Mouse (Mus musculus) embryonic facial prominence, embryonic 10.5 days (tissue): ENCODE measurements around the gene Gli1. TPM values are rescaled to one million over a fixed set of nuclear protein-coding genes. Genes with fewer than 3 reads are reported as not detected.
"Not testable (repeated sequence)": the region's sequence is repeated elsewhere in the genome, so short reads cannot be mapped to it uniquely, and the experiment has no call there.

Experiments used
- DNase-seq: peaks from one replicate; pipeline ENCODE4 v3.0.0-alpha.2; 2017; ENCODE audit warnings: low spot score
- H3K27ac ChIP-seq: fragments of 300-500 bp; sonication (generic); replicated peaks from 2 replicates; pipeline ENCODE4 v1.5.1; 2016; ENCODE audit warnings: mild to moderate bottlenecking
- H3K27me3 ChIP-seq: fragments of 300-500 bp; sonication (generic); replicated peaks from 2 replicates; pipeline ENCODE4 v1.6.1; 2016; ENCODE audit warnings: low read depth, mild to moderate bottlenecking; ENCODE audit not compliant: poor library complexity, severe bottlenecking
- H3K36me3 ChIP-seq: fragments of 300-500 bp; sonication (generic); replicated peaks from 2 replicates; pipeline ENCODE4 v1.6.1; 2016; ENCODE audit warnings: mild to moderate bottlenecking, moderate library complexity
- H3K4me1 ChIP-seq: fragments of 300-500 bp; sonication (generic); 2 replicates; pipeline ENCODE4 v1.6.1; 2016
- H3K4me3 ChIP-seq: fragments of 300-500 bp; sonication (generic); 2 replicates; pipeline ENCODE4 v1.5.1; 2016; ENCODE audit warnings: mild to moderate bottlenecking, moderate library complexity
- H3K9me3 ChIP-seq: fragments of 300-500 bp; sonication (generic); 2 replicates; pipeline ENCODE4 v1.6.1; 2016; ENCODE audit warnings: mild to moderate bottlenecking
- WGBS: fragments of 180-500 bp; shearing (Covaris S2); methylation state at CpG from one replicate; pipeline ENCODE4 v1.1.7; 2016; 5-methylcytosine and 5-hydroxymethylcytosine counted together
- polyA plus RNA-seq: library from polyadenylated mRNA; unstranded; fragments of >200 nt; fragmentation: Nextera tagmentation; extraction: Ambion mirVana; gene quantifications from 2 replicates; pipeline ENCODE4 v1.2.1, GENCODE M21; 2016

Gli1 gene
- polyA plus RNA-seq, 1 experiment from 2014 or later = 13.0 TPM

GRCm38 (mm10) chr10:127312858-127313257 lies 28.9 kb downstream of the Gli1 start:
- Histone ChIP-seq H3K36me3 (peaks cover 24% of the 10 kb centered on the region), H3K27ac (no peak overlapping the region), H3K4me3 (no peak overlapping the region), H3K4me1 (peaks cover 13% of the 10 kb centered on the region), H3K27me3 (no peaks in the 10 kb centered on the region), H3K9me3 (no peaks in the 10 kb centered on the region)
- WGBS = 79% methylated on average over 4 of the region's 4 CpGs
- DNase-seq = no peak

- Histone ChIP-seq H3K4me1 (peaks cover 13% of the 10 kb centered on the region), H3K27ac (peak overlapping the region; percentile 92; the same call in 1 of the 2 replicates), H3K4me3 (peak overlapping the region; percentile 95), H3K27me3 (no peaks in the 10 kb centered on the region), H3K36me3 (peaks cover 29% of the 10 kb centered on the region), H3K9me3 (no peaks in the 10 kb centered on the region)
- 1% methylated on average over 4 of the region's 4 CpGs for WGBS
- peak; percentile 89 for DNase-seq
Measured at GRCm38 (mm10) chr10:127312356-127312676, 29.5 kb downstream of the Gli1 start.

- Histone ChIP-seq H3K4me1 (peaks cover 13% of the 10 kb centered on the region), H3K9me3 (no peaks in the 10 kb centered on the region), H3K27ac (peak within 1 kb of the TSS; percentile 92), H3K36me3 (peaks cover 35% of the 10 kb centered on the region), H3K4me3 (peak within 1 kb of the TSS; percentile 95), H3K27me3 (no peaks in the 10 kb centered on the region)
- peak; percentile 94 for DNase-seq
- under 1% methylated on average over 65 of the region's 65 CpGs for WGBS
Measured at GRCm38 (mm10) chr10:127311476-127312355, 30.1 kb downstream of the Gli1 start, which contains the start of gene Mars. TSS of gene Mars (minus strand) at chr10:127311786.

GRCm38 (mm10) chr10:127310523-127311475 lies 31.0 kb downstream of the Gli1 start:
- Histone ChIP-seq H3K27me3 (no peaks in the 10 kb centered on the region), H3K4me1 (peaks cover 13% of the 10 kb centered on the region), H3K4me3 (peak overlapping the region; percentile 95), H3K36me3 (peaks cover 44% of the 10 kb centered on the region), H3K27ac (peak overlapping the region; percentile 92), H3K9me3 (no peaks in the 10 kb centered on the region)
- peak; percentile 73 for DNase-seq
- 37% methylated on average over 23 of the region's 23 CpGs for WGBS

- H3K36me3 ChIP-seq = peaks cover 61% of the 10 kb centered on the region
- not testable (repeated sequence) for DNase-seq, H3K9me3 ChIP-seq, H3K4me3 ChIP-seq, H3K27ac ChIP-seq, H3K27me3 ChIP-seq
- WGBS = 86% methylated on average over 3 of the region's 3 CpGs
- H3K4me1 ChIP-seq = peaks cover 13% of the 10 kb centered on the region
Measured at GRCm38 (mm10) chr10:127309167-127309566, 32.6 kb downstream of the Gli1 start.

- Histone ChIP-seq H3K4me1 (no peaks in the 10 kb centered on the region), H3K27me3 (no peaks in the 10 kb centered on the region), H3K9me3 (no peaks in the 10 kb centered on the region), H3K4me3 (no peak overlapping the region), H3K27ac (no peak overlapping the region), H3K36me3 (peaks cover 100% of the 10 kb centered on the region)
- WGBS = 95% methylated on average over 11 of the region's 11 CpGs
- DNase-seq = no peak
Measured at GRCm38 (mm10) chr10:127303136-127303535, 38.6 kb downstream of the Gli1 start.

GRCm38 (mm10) chr10:127300361-127300760 lies 41.4 kb downstream of the Gli1 start:
- Histone ChIP-seq H3K4me1 (no peaks in the 10 kb centered on the region), H3K27ac (no peak overlapping the region), H3K27me3 (no peaks in the 10 kb centered on the region), H3K36me3 (peaks cover 100% of the 10 kb centered on the region), H3K4me3 (no peak overlapping the region), H3K9me3 (no peaks in the 10 kb centered on the region)
- WGBS = 94% methylated on average over 6 of the region's 6 CpGs
- DNase-seq = no peak

- Histone ChIP-seq H3K36me3 (peaks cover 99% of the 10 kb centered on the region), H3K4me1 (peaks cover 9% of the 10 kb centered on the region), H3K27me3 (no peaks in the 10 kb centered on the region), H3K4me3 (no peak overlapping the region), H3K27ac (no peak overlapping the region), H3K9me3 (no peaks in the 10 kb centered on the region)
- no peak for DNase-seq
- WGBS = 95% methylated on average over 16 of the region's 16 CpGs
Measured at GRCm38 (mm10) chr10:127297015-127297871, 44.5 kb downstream of the Gli1 start.

GRCm38 (mm10) chr10:127295986-127296794 lies 45.6 kb downstream of the Gli1 start:
- Histone ChIP-seq H3K27me3 (no peaks in the 10 kb centered on the region), H3K27ac (no peak overlapping the region), H3K9me3 (no peaks in the 10 kb centered on the region), H3K4me3 (no peak overlapping the region), H3K36me3 (peaks cover 92% of the 10 kb centered on the region), H3K4me1 (peaks cover 19% of the 10 kb centered on the region)
- 93% methylated on average over 24 of the region's 24 CpGs for WGBS
- no peak for DNase-seq

- Histone ChIP-seq H3K36me3 (peaks cover 80% of the 10 kb centered on the region), H3K27ac (no peak overlapping the region), H3K4me3 (no peak overlapping the region), H3K27me3 (no peaks in the 10 kb centered on the region), H3K9me3 (no peaks in the 10 kb centered on the region), H3K4me1 (peaks cover 26% of the 10 kb centered on the region)
- DNase-seq = no peak
- 93% methylated on average over 10 of the region's 10 CpGs for WGBS
Measured at GRCm38 (mm10) chr10:127294895-127295510, 46.8 kb downstream of the Gli1 start.

GRCm38 (mm10) chr10:127293590-127294113 lies 48.1 kb downstream of the Gli1 start:
- Histone ChIP-seq H3K4me1 (peaks cover 38% of the 10 kb centered on the region), H3K4me3 (no peak overlapping the region), H3K36me3 (peaks cover 66% of the 10 kb centered on the region), H3K27me3 (no peaks in the 10 kb centered on the region), H3K27ac (no peak overlapping the region), H3K9me3 (no peaks in the 10 kb centered on the region)
- DNase-seq = no peak
- 85% methylated on average over 3 of the region's 3 CpGs for WGBS
